Mouse (Mus musculus) right cerebral cortex, adult 2 months (tissue): ENCODE measurements around the gene Akr1b8.
"Not testable (repeated sequence)": the region's sequence is repeated elsewhere in the genome, so short reads cannot be mapped to it uniquely, and the experiment has no call there.

ENCODE experiments used
- DNase-seq, 2 experiments: peaks; one replicate each; pipeline ENCODE4 v3.0.0; 2021 to 2022; ENCODE audit warnings: low spot score in 2 of 2

Akr1b8 gene

GRCm38 (mm10) chr6:34350037-34350699 is 3.8 kb upstream of the Akr1b8 start:
- DNase-seq = no peak

- not testable (repeated sequence) for DNase-seq
Measured at GRCm38 (mm10) chr6:34351481-34351880, 2.4 kb upstream of the Akr1b8 start.

- DNase-seq = no peak
Measured at GRCm38 (mm10) chr6:34352401-34352800, 1.5 kb upstream of the Akr1b8 start.

GRCm38 (mm10) chr6:34354354-34355348 is 732 bp downstream of the Akr1b8 start:
- no peak for DNase-seq

- no peak for DNase-seq
Measured at GRCm38 (mm10) chr6:34355349-34355747, 1.4 kb downstream of the Akr1b8 start.

- no peak for DNase-seq
Measured at GRCm38 (mm10) chr6:34355841-34356240, 1.9 kb downstream of the Akr1b8 start.

- DNase-seq = no peak
Measured at GRCm38 (mm10) chr6:34364217-34365136, 10.6 kb downstream of the Akr1b8 start.

- no peak for DNase-seq
Measured at GRCm38 (mm10) chr6:34367998-34368397, 14.1 kb downstream of the Akr1b8 start.

GRCm38 (mm10) chr6:34370081-34370480 is 16.2 kb downstream of the Akr1b8 start:
- DNase-seq = no peak

- DNase-seq = peak; percentile 88 to 89
Measured at GRCm38 (mm10) chr6:34371700-34372351, 17.9 kb downstream of the Akr1b8 start.

- no peak for DNase-seq
Measured at GRCm38 (mm10) chr6:34373841-34374240, 19.9 kb downstream of the Akr1b8 start.

GRCm38 (mm10) chr6:34375888-34376287 is 22.0 kb downstream of the Akr1b8 start:
- not testable (repeated sequence) for DNase-seq

- no peak for DNase-seq
Measured at GRCm38 (mm10) chr6:34383401-34383800, 29.5 kb downstream of the Akr1b8 start.

- DNase-seq = peak; percentile 75 to 87
Measured at GRCm38 (mm10) chr6:34384110-34384661, 30.3 kb downstream of the Akr1b8 start, which contains the start of gene Akr1b10. TSS of gene Akr1b10 (plus strand) at chr6:34384218.

GRCm38 (mm10) chr6:34384701-34385370 is 30.9 kb downstream of the Akr1b8 start:
- DNase-seq = peak in 1 of 2 experiments; percentile 13

GRCm38 (mm10) chr6:34388420-34389156 is 34.7 kb downstream of the Akr1b8 start:
- no peak for DNase-seq

GRCm38 (mm10) chr6:34395897-34396296 is 42.0 kb downstream of the Akr1b8 start:
- DNase-seq = no peak

- no peak for DNase-seq
Measured at GRCm38 (mm10) chr6:34398431-34398830, 44.5 kb downstream of the Akr1b8 start.

- DNase-seq = no peak
Measured at GRCm38 (mm10) chr6:34399606-34400220, 45.8 kb downstream of the Akr1b8 start.
